Mouse (Mus musculus): Measurements from ENCODE around the gene Sgo1. TPM values are rescaled to one million over a fixed set of nuclear protein-coding genes. Genes with fewer than 3 reads are reported as not detected.

The Sgo1 gene
- 2.4 TPM for polyA plus RNA-seq (2014; fragmentation: Illumina TruSeq; extraction: RNeasy Lipid Tissue Mini Kit (QIAGEN cat#74804); ENCODE audit: low read depth, low replicate concordance)

GRCm38 (mm10) chr17:53688877-53689802 is at the start of gene Sgo1:
Gene Sgo1, minus strand, starts transcription at chr17:53689333.

Other genes with a start within 250 kb of the Sgo1 start
- gene Efhb, start 226.0 kb downstream of the Sgo1 start, polyA plus RNA-seq (2014; fragmentation: Illumina TruSeq; extraction: RNeasy Lipid Tissue Mini Kit (QIAGEN cat#74804); ENCODE audit: low read depth, low replicate concordance): 0.64 TPM
- 444 TPM for gene Rab5a, start 210.1 kb downstream of the Sgo1 start, polyA plus RNA-seq (2014; fragmentation: Illumina TruSeq; extraction: RNeasy Lipid Tissue Mini Kit (QIAGEN cat#74804); ENCODE audit: low read depth, low replicate concordance)
- gene Pp2d1, start 149.9 kb downstream of the Sgo1 start, polyA plus RNA-seq (2014; fragmentation: Illumina TruSeq; extraction: RNeasy Lipid Tissue Mini Kit (QIAGEN cat#74804); ENCODE audit: low read depth, low replicate concordance): not detected
- gene Kat2b, start 122.5 kb downstream of the Sgo1 start, polyA plus RNA-seq (2014; fragmentation: Illumina TruSeq; extraction: RNeasy Lipid Tissue Mini Kit (QIAGEN cat#74804); ENCODE audit: low read depth, low replicate concordance): 371 TPM
- gene Sult1c2, start 157.0 kb upstream of the Sgo1 start, polyA plus RNA-seq (2014; fragmentation: Illumina TruSeq; extraction: RNeasy Lipid Tissue Mini Kit (QIAGEN cat#74804); ENCODE audit: low read depth, low replicate concordance): not detected

Data from adrenal gland, adult 10 weeks (tissue).